Mouse (Mus musculus): ENCODE data around the gene Gna13. TPM values are rescaled to one million over a fixed set of nuclear protein-coding genes. Genes with fewer than 3 reads are reported as not detected.
A peak's percentile ranks its signal among the peaks of the same experiment; 100 is the strongest.

The Gna13 gene
- polyA plus RNA-seq, 1 experiment = 22.0 TPM

- 92% methylated on average over 12 of the region's 12 CpGs for WGBS
- TF ChIP-seq POLR2A (IDR thresholded peaks at IDR 0.05; ENCODE audit: low read depth, low read length) = no peak
- H3K4me1 ChIP-seq (ENCODE audit: control insufficient read depth, insufficient read depth, insufficient read length) = peaks cover 9% of the 10 kb centered on the region; the same call in 1 of the 2 replicates
- H3K36me3 ChIP-seq (ENCODE audit: control insufficient read depth, insufficient read depth, low read length) = peaks cover 2% of the 10 kb centered on the region
- H3K27ac ChIP-seq (ENCODE audit: insufficient read depth, low read length) = no peak overlapping the region
- DNase-seq (ENCODE audit: low read depth in 1 of 2, low spot score in 2 of 2) = no peak
- H3K4me3 ChIP-seq (ENCODE audit: extremely low read depth, insufficient read depth, insufficient read length) = no peak overlapping the region
- H3K27me3 ChIP-seq (ENCODE audit: control insufficient read depth, insufficient read depth, low read length) = no peaks in the 10 kb centered on the region
Measured at GRCm38 (mm10) chr11:109360581-109361040, 2.0 kb upstream of the Gna13 start.

GRCm38 (mm10) chr11:109361241-109361630, 1.4 kb upstream of the Gna13 start:
- WGBS = 58% methylated on average over 7 of the region's 7 CpGs
- H3K4me1 ChIP-seq (ENCODE audit: control insufficient read depth, insufficient read depth, insufficient read length) = peaks cover 12% of the 10 kb centered on the region; the same call in 1 of the 2 replicates
- TF ChIP-seq POLR2A (IDR thresholded peaks at IDR 0.05; ENCODE audit: low read depth, low read length) (no peak), CTCF (IDR thresholded peaks at IDR 0.05; ENCODE audit: extremely low read depth, insufficient read depth, insufficient read length, insufficient replicate concordance) (no peak)
- peak overlapping the region; percentile 97 for H3K27ac ChIP-seq (ENCODE audit: insufficient read depth, low read length)
- H3K4me3 ChIP-seq (ENCODE audit: extremely low read depth, insufficient read depth, insufficient read length) = no peak overlapping the region
- H3K36me3 ChIP-seq (ENCODE audit: control insufficient read depth, insufficient read depth, low read length) = peaks cover 6% of the 10 kb centered on the region
- no peak for DNase-seq (ENCODE audit: low read depth in 1 of 2, low spot score in 2 of 2)
- H3K27me3 ChIP-seq (ENCODE audit: control insufficient read depth, insufficient read depth, low read length) = no peaks in the 10 kb centered on the region

GRCm38 (mm10) chr11:109361631-109362462, 784 bp upstream of the Gna13 start:
- Histone ChIP-seq H3K27me3 (ENCODE audit: control insufficient read depth, insufficient read depth, low read length) (no peaks in the 10 kb centered on the region), H3K4me3 (ENCODE audit: extremely low read depth, insufficient read depth, insufficient read length) (peak overlapping the region; percentile 79), H3K4me1 (ENCODE audit: control insufficient read depth, insufficient read depth, insufficient read length) (peaks cover 12% of the 10 kb centered on the region; the same call in 1 of the 2 replicates), H3K27ac (ENCODE audit: insufficient read depth, low read length) (peak overlapping the region; percentile 97), H3K36me3 (ENCODE audit: control insufficient read depth, insufficient read depth, low read length) (peaks cover 7% of the 10 kb centered on the region)
- no peak for TF ChIP-seq POLR2A (IDR thresholded peaks at IDR 0.05; ENCODE audit: low read depth, low read length)
- TF ChIP-seq CTCF (IDR thresholded peaks at IDR 0.05; ENCODE audit: extremely low read depth, insufficient read depth, insufficient read length, insufficient replicate concordance) = no peak
- WGBS = 1% methylated on average over 27 of the region's 27 CpGs
- DNase-seq (ENCODE audit: low read depth in 1 of 2, low spot score in 2 of 2) = peak; percentile 24 to 70

DNA sequence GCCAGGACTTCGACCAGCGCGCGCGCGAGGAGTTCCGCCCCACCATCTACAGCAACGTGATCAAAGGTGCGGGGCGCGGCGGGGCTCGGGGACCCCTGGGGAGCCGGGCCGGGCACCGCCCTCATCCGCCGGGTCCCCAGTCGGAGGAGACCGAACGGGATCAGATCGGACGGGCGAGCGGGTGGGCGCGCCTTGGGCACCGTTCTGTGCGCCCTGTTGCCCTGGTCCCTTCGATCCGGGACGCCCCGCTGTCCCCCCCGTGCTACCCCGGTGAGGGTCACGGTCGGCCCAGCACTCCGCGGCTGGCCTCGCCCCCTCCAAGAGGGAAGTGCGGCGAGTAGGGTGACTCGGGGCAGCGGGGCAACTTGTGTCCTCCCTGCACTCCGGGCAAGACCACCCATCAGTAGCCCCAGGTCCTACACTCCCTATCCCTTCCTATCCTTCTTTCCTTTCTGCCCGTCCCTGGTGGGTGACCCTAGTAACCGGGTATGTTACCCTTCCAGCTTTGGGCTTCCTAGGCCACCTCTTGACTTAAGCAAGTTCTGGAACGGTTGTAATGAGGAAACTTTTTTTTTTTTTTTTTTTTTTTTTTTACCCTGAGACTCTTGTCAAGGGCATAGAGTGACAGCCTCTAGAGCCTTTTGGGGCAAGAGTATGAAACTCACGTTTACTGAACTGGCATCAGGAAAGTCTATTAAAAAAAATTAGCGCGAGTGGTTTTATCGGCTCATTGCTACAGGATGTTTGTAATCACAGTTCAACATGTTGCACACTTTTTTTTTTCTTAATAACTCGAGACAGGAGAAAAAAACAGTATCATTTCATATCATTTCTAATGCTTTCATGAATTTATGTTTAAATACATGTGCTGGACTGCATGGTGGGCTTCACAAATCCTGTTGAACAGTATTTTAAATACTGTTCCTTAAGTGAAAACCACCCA, 831 bp downstream of the Gna13 start:
- WGBS = under 1% methylated on average over 50 of the region's 53 CpGs
- H3K27ac ChIP-seq (ENCODE audit: insufficient read depth, low read length) = peak overlapping the region; percentile 100
- no peak for TF ChIP-seq CTCF (IDR thresholded peaks at IDR 0.05; ENCODE audit: extremely low read depth, insufficient read depth, insufficient read length, insufficient replicate concordance)
- TF ChIP-seq POLR2A (IDR thresholded peaks at IDR 0.05; ENCODE audit: low read depth, low read length) = no peak
- no peaks in the 10 kb centered on the region for H3K27me3 ChIP-seq (ENCODE audit: control insufficient read depth, insufficient read depth, low read length)
- peaks cover 17% of the 10 kb centered on the region; the same call in 1 of the 2 replicates for H3K4me1 ChIP-seq (ENCODE audit: control insufficient read depth, insufficient read depth, insufficient read length)
- H3K4me3 ChIP-seq (ENCODE audit: extremely low read depth, insufficient read depth, insufficient read length) = peak overlapping the region; percentile 98
- H3K36me3 ChIP-seq (ENCODE audit: control insufficient read depth, insufficient read depth, low read length) = peaks cover 9% of the 10 kb centered on the region
- peak in 1 of 2 experiments; percentile 58 for DNase-seq (ENCODE audit: low read depth in 1 of 2, low spot score in 2 of 2)

GRCm38 (mm10) chr11:109364337-109364736, 1.7 kb downstream of the Gna13 start:
- H3K4me3 ChIP-seq (ENCODE audit: extremely low read depth, insufficient read depth, insufficient read length) = peak overlapping the region; percentile 35; the same call in 1 of the 2 replicates
- TF ChIP-seq POLR2A (IDR thresholded peaks at IDR 0.05; ENCODE audit: low read depth, low read length) (no peak), CTCF (IDR thresholded peaks at IDR 0.05; ENCODE audit: extremely low read depth, insufficient read depth, insufficient read length, insufficient replicate concordance) (no peak)
- peaks cover 23% of the 10 kb centered on the region; the same call in 1 of the 2 replicates for H3K4me1 ChIP-seq (ENCODE audit: control insufficient read depth, insufficient read depth, insufficient read length)
- H3K36me3 ChIP-seq (ENCODE audit: control insufficient read depth, insufficient read depth, low read length) = peaks cover 9% of the 10 kb centered on the region
- WGBS = 43% methylated on average over 2 of the region's 2 CpGs
- H3K27me3 ChIP-seq (ENCODE audit: control insufficient read depth, insufficient read depth, low read length) = no peaks in the 10 kb centered on the region
- no peak for DNase-seq (ENCODE audit: low read depth in 1 of 2, low spot score in 2 of 2)
- H3K27ac ChIP-seq (ENCODE audit: insufficient read depth, low read length) = peak overlapping the region; percentile 27

GRCm38 (mm10) chr11:109364881-109365280, 2.2 kb downstream of the Gna13 start:
- 13% methylated on average over 10 of the region's 10 CpGs for WGBS
- Histone ChIP-seq H3K4me3 (ENCODE audit: extremely low read depth, insufficient read depth, insufficient read length) (peak overlapping the region; percentile 22), H3K27ac (ENCODE audit: insufficient read depth, low read length) (peak overlapping the region; percentile 27; the same call in 1 of the 2 replicates), H3K36me3 (ENCODE audit: control insufficient read depth, insufficient read depth, low read length) (peaks cover 9% of the 10 kb centered on the region), H3K27me3 (ENCODE audit: control insufficient read depth, insufficient read depth, low read length) (no peaks in the 10 kb centered on the region), H3K4me1 (ENCODE audit: control insufficient read depth, insufficient read depth, insufficient read length) (peaks cover 25% of the 10 kb centered on the region)
- no peak for DNase-seq (ENCODE audit: low read depth in 1 of 2, low spot score in 2 of 2)
- TF ChIP-seq CTCF (IDR thresholded peaks at IDR 0.05; ENCODE audit: extremely low read depth, insufficient read depth, insufficient read length, insufficient replicate concordance) (no peak), POLR2A (IDR thresholded peaks at IDR 0.05; ENCODE audit: low read depth, low read length) (no peak)

Data from spleen, adult 2 months (tissue).